ENCODE assay signal across 7 mouse cellular contexts in the genomic region with DNA sequence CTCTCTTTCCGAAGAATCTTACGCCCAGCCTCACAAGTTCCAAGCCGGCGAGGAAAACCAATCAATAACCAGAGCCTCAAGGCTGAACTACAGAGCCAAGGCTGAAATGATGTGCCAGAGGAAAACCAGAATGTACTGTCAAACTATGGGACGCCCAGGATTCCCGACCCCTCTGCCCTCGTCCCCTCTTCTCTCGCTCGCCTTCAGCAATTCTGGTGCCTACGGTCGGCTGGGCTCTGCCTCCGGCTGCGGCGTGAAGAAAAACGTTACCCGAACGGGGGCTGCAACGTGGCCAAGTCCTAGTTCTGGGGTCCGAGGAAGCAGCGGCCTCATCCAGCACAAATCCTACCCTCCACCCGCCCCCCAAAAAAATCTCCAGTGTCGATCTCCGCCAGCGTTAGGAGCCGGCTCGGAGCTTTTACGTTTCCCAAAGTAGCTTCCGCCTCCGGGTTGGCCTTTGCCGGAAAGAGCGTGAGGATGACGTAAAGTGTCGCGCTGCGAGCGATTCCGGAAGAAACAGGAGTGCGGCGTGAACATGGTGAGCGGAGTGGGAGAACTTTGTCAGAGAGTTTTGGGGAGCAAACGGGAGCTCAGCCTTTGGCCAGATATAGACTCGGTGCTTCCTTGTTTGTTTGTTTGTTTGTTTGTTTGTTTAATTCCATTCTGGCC. TPM values are rescaled to one million over a fixed set of nuclear protein-coding genes. Genes with fewer than 3 reads are reported as not detected.
DNase-seq lines count a peak whose midpoint lies in the region; ATAC-seq lines count a peak whose summit lies in the region.

Gene Fcf1, plus strand, starts transcription at position 470 of the 669 bp plus-strand sequence.
Gene Arel1, minus strand, starts transcription at position 473 of the 669 bp plus-strand sequence.

- H3K4me1 ChIP-seq in intestine, embryonic 16.5 days (ENCODE audit: control insufficient read depth, insufficient read depth, low read length), result peaks cover 12% of the 10 kb centered on the region
- H3K4me1 ChIP-seq in midbrain, embryonic 11.5 days (ENCODE audit: control insufficient read depth, insufficient read depth, low read length), result peaks cover 11% of the 10 kb centered on the region

- peak within 1 kb of the TSS; percentile 83 for H3K4me2 ChIP-seq in intestine, embryonic 16.5 days (ENCODE audit: low read depth, low read length)
- peak within 1 kb of the TSS; percentile 82 for H3K4me2 ChIP-seq in midbrain, embryonic 11.5 days

- peak within 1 kb of the TSS; percentile 87 for H3K9ac ChIP-seq in intestine, embryonic 16.5 days (ENCODE audit: low read depth, low read length)
- H3K9ac ChIP-seq in midbrain, embryonic 11.5 days (ENCODE audit: low read length), result peak within 1 kb of the TSS; percentile 85

- H3K4me3 ChIP-seq in intestine, embryonic 16.5 days (ENCODE audit: low read length), result peak within 1 kb of the TSS; percentile 86
- H3K4me3 ChIP-seq in midbrain, embryonic 11.5 days (ENCODE audit: low read depth, low read length), result peak within 1 kb of the TSS; percentile 89

- WGBS in intestine, embryonic 16.5 days, result under 1% methylated on average over 42 of the region's 42 CpGs
- WGBS in midbrain, embryonic 11.5 days, result under 1% methylated on average over 42 of the region's 42 CpGs

- no peaks in the 10 kb centered on the region for H3K27me3 ChIP-seq in intestine, embryonic 16.5 days (replicated peaks; ENCODE audit: control insufficient read depth, insufficient read depth, low read length)
- H3K27me3 ChIP-seq in midbrain, embryonic 11.5 days (ENCODE audit: control insufficient read depth, insufficient read depth, low read length), result no peaks in the 10 kb centered on the region

- ATAC-seq in intestine, embryonic 16.5 days, result peak; percentile 88
- ATAC-seq in midbrain, embryonic 11.5 days (ENCODE audit: low FRiP score), result peak; percentile 64

- H3K27ac ChIP-seq in intestine, embryonic 16.5 days (ENCODE audit: low read length), result no peak within 1 kb of the TSS; the same call in 1 of the 2 replicates
- H3K27ac ChIP-seq in midbrain, embryonic 11.5 days (ENCODE audit: low read depth, low read length), result no peak within 1 kb of the TSS

- intact Hi-C loops in left cerebral cortex, postnatal 36 days (cut with DNase I), result loop anchor here (10.0 kb wide), 1 partner anchor 186 kb away; no protein-coding TSS in a partner anchor

- peak; percentile 91 for DNase-seq in adrenal gland, adult 2 months
- peak; percentile 83 for DNase-seq in embryo, embryonic 11.5 days (ENCODE audit: low read depth, low spot score)
- DNase-seq in gastrocnemius, postnatal 4 days (ENCODE audit: low spot score in 2 of 2), result peak; percentile 59 to 86
- peak; percentile 92 for DNase-seq in left cerebral cortex, postnatal 36 days (ENCODE audit: low spot score in 2 of 2)
- DNase-seq in midbrain, embryonic 11.5 days (ENCODE audit: low spot score, missing footprints), result peak; percentile 98
- DNase-seq in skeletal muscle tissue, adult 2 months (ENCODE audit: low read depth, low spot score), result peak; percentile 83

- no peaks in the 10 kb centered on the region for H3K9me3 ChIP-seq in intestine, embryonic 16.5 days (ENCODE audit: control insufficient read depth, low read length)
- H3K9me3 ChIP-seq in midbrain, embryonic 11.5 days (ENCODE audit: control insufficient read depth, low read length), result no peaks in the 10 kb centered on the region

- H3K36me3 ChIP-seq in intestine, embryonic 16.5 days (ENCODE audit: control insufficient read depth, insufficient read depth, low read length), result 0 out of 2 replicates have a peak, but pooled peaks cover 3% of the 10 kb centered on the region
- H3K36me3 ChIP-seq in midbrain, embryonic 11.5 days (ENCODE audit: control insufficient read depth, insufficient read depth, low read length), result peaks cover 4% of the 10 kb centered on the region; the same call in 1 of the 2 replicates

RNA-seq across cellular contexts. Expression of gene Fcf1, which starts in this region (rescaled TPM):
- total RNA-seq in adrenal gland, adult 2 months (2021), result 100 to 1,000 TPM in 1 of 2 experiments, 10 to 100 TPM in 1; 89.4 to 117 TPM
- polyA plus RNA-seq in adrenal gland, adult 2 months (2012; rRNA removed), result 10.6 and 10.9 TPM in 2 replicates
- 10 to 100 TPM; 41.5 to 51.8 TPM for total RNA-seq in gastrocnemius, postnatal 4 days (2021)
- 123 and 134 TPM in 2 replicates for polyA plus RNA-seq in intestine, embryonic 16.5 days (2015; fragmentation: Nextera tagmentation; extraction: Ambion mirVana)
- 10 to 100 TPM; 30.1 to 34.3 TPM for total RNA-seq in left cerebral cortex, postnatal 36 days (2021)
- polyA plus RNA-seq in midbrain, embryonic 11.5 days (2014; fragmentation: Nextera tagmentation; extraction: Ambion mirVana), result 160 and 164 TPM in 2 replicates

RNA-seq across cellular contexts. Expression of gene Arel1, which starts in this region (rescaled TPM):
- 10 to 100 TPM; 29.6 to 33.5 TPM for total RNA-seq in adrenal gland, adult 2 months (2021)
- polyA plus RNA-seq in adrenal gland, adult 2 months (2012; rRNA removed), result 19.1 and 20.2 TPM in 2 replicates
- 10 to 100 TPM; 19.4 to 20.6 TPM for total RNA-seq in gastrocnemius, postnatal 4 days (2021)
- 8.0 and 8.5 TPM in 2 replicates for polyA plus RNA-seq in intestine, embryonic 16.5 days (2015; fragmentation: Nextera tagmentation; extraction: Ambion mirVana)
- total RNA-seq in left cerebral cortex, postnatal 36 days (2021), result 100 to 1,000 TPM in 1 of 2 experiments, 10 to 100 TPM in 1; 96.2 to 112 TPM
- polyA plus RNA-seq in midbrain, embryonic 11.5 days (2014; fragmentation: Nextera tagmentation; extraction: Ambion mirVana), result 24.3 and 24.4 TPM in 2 replicates

Comparison
In these comparisons a context has a peak if more than half of its experiments do, and no peak if none do; other contexts are left out.
1. RNA of gene Fcf1 (polyA plus RNA-seq): 160 to 164 TPM in midbrain, embryonic 11.5 days and 123 to 134 TPM in intestine, embryonic 16.5 days; 10.6 to 10.9 TPM in adrenal gland, adult 2 months; every median in the first group is over 10 times any median in the second.
2. Peak in every context shown above with its lines, with median percentiles within 50 percentile points of each other: DNase-seq.